Mouse (Mus musculus): ENCODE results near the gene Olfr763. TPM values are rescaled to one million over a fixed set of nuclear protein-coding genes. Genes with fewer than 3 reads are reported as not detected.
"Not testable (repeated sequence)": the region's sequence is repeated elsewhere in the genome, so short reads cannot be mapped to it uniquely, and the experiment has no call there.

The Olfr763 gene
- total and polyA plus RNA-seq, 3 experiments: not detected

- Histone ChIP-seq H3K9me3 (replicated peaks) (no peaks in the 10 kb centered on the region), H3K27me3 (ENCODE audit: insufficient read depth, low read length) (no peaks in the 10 kb centered on the region), H3K4me3 (ENCODE audit: low read depth, low read length) (no peak overlapping the region), H3K36me3 (replicated peaks) (no peaks in the 10 kb centered on the region), H3K4me1 (ENCODE audit: insufficient read depth, low read depth, low read length) (no peaks in the 10 kb centered on the region)
- peak; percentile 19 for DNase-seq (ENCODE audit: low spot score)
- ATAC-seq (ENCODE audit: extremely low read depth, insufficient number of reproducible peaks, low FRiP score, poor library complexity, severe bottlenecking): peak; percentile 40; the same call in 1 of the 2 replicates
- TF ChIP-seq GATA2 (IDR thresholded peaks at IDR 0.05; ENCODE audit: borderline replicate concordance, low read depth, low read length) (no peak), CTCF (IDR thresholded peaks at IDR 0.05; ENCODE audit: low read depth, low read length) (peak; percentile 70), GATA1 (IDR thresholded peaks at IDR 0.05; ENCODE audit: borderline replicate concordance, low read length) (no peak), TAL1 (conservative IDR thresholded peaks at IDR 0.05; ENCODE audit: low read depth, low read length) (no peak), POLR2AphosphoS5 (IDR thresholded peaks at IDR 0.05; ENCODE audit: insufficient replicate concordance, low read depth, low read length) (no peak)
Observed at GRCm38 (mm10) chr10:129026018-129026662, 15.5 kb downstream of the Olfr763 start.

GRCm38 (mm10) chr10:129028343-129028742 is 17.8 kb downstream of the Olfr763 start:
- H3K9me3 ChIP-seq (replicated peaks): no peaks in the 10 kb centered on the region
- TF ChIP-seq POLR2AphosphoS5 (IDR thresholded peaks at IDR 0.05; ENCODE audit: insufficient replicate concordance, low read depth, low read length): no peak
- no peak for TF ChIP-seq GATA2 (IDR thresholded peaks at IDR 0.05; ENCODE audit: borderline replicate concordance, low read depth, low read length)
- no peak for TF ChIP-seq GATA1 (IDR thresholded peaks at IDR 0.05; ENCODE audit: borderline replicate concordance, low read length)
- no peak for TF ChIP-seq TAL1 (conservative IDR thresholded peaks at IDR 0.05; ENCODE audit: low read depth, low read length)
- no peak for TF ChIP-seq CTCF (IDR thresholded peaks at IDR 0.05; ENCODE audit: low read depth, low read length)
- H3K4me1 ChIP-seq (ENCODE audit: insufficient read depth, low read depth, low read length): no peaks in the 10 kb centered on the region
- no peaks in the 10 kb centered on the region for H3K27me3 ChIP-seq (ENCODE audit: insufficient read depth, low read length)
- H3K36me3 ChIP-seq (replicated peaks): no peaks in the 10 kb centered on the region
- H3K4me3 ChIP-seq (ENCODE audit: low read depth, low read length): no peak overlapping the region
- ATAC-seq (ENCODE audit: extremely low read depth, insufficient number of reproducible peaks, low FRiP score, poor library complexity, severe bottlenecking): no peak
- no peak for DNase-seq (ENCODE audit: low spot score)

GRCm38 (mm10) chr10:129039796-129040195 is 29.2 kb downstream of the Olfr763 start, which contains the start of gene Olfr764-ps1:
TSS of gene Olfr764-ps1 (minus strand) at chr10:129039896.
- Histone ChIP-seq H3K4me1 (ENCODE audit: insufficient read depth, low read depth, low read length) (no peaks in the 10 kb centered on the region), H3K9me3 (replicated peaks) (no peaks in the 10 kb centered on the region), H3K4me3 (ENCODE audit: low read depth, low read length) (no peak within 1 kb of the TSS), H3K36me3 (replicated peaks) (no peaks in the 10 kb centered on the region), H3K27me3 (ENCODE audit: insufficient read depth, low read length) (no peaks in the 10 kb centered on the region)
- ATAC-seq (ENCODE audit: extremely low read depth, insufficient number of reproducible peaks, low FRiP score, poor library complexity, severe bottlenecking): no peak
- no peak for DNase-seq (ENCODE audit: low spot score)
- TF ChIP-seq POLR2AphosphoS5 (IDR thresholded peaks at IDR 0.05; ENCODE audit: insufficient replicate concordance, low read depth, low read length) (no peak), TAL1 (conservative IDR thresholded peaks at IDR 0.05; ENCODE audit: low read depth, low read length) (no peak), GATA1 (IDR thresholded peaks at IDR 0.05; ENCODE audit: borderline replicate concordance, low read length) (no peak), GATA2 (IDR thresholded peaks at IDR 0.05; ENCODE audit: borderline replicate concordance, low read depth, low read length) (no peak), CTCF (IDR thresholded peaks at IDR 0.05; ENCODE audit: low read depth, low read length) (no peak)

- H3K9me3 ChIP-seq (replicated peaks); ATAC-seq (ENCODE audit: extremely low read depth, insufficient number of reproducible peaks, low FRiP score, poor library complexity, severe bottlenecking); DNase-seq (ENCODE audit: low spot score); H3K36me3 ChIP-seq (replicated peaks); H3K27me3 ChIP-seq (ENCODE audit: insufficient read depth, low read length); H3K4me1 ChIP-seq (ENCODE audit: insufficient read depth, low read depth, low read length); H3K4me3 ChIP-seq (ENCODE audit: low read depth, low read length): not testable (repeated sequence)
Observed at GRCm38 (mm10) chr10:129049898-129050297, 39.3 kb downstream of the Olfr763 start, which contains the start of gene Olfr765. TSS of gene Olfr765 (minus strand) at chr10:129049998.

Other genes starting within 250 kb of the Olfr763 start
Only the 20 nearest of the 25 such genes appear.
- gene Tmem198b, start 206.4 kb upstream of the Olfr763 start, total RNA-seq (2014; fragmentation: Nextera tagmentation): 8.4 and 10.1 TPM in 2 replicates
- 4.1 and 4.9 TPM in 2 replicates for gene Tmem198b, start 206.4 kb upstream of the Olfr763 start, total RNA-seq (2017)
- gene Tmem198b, start 206.4 kb upstream of the Olfr763 start, polyA plus RNA-seq (2012): 1.5 and 2.2 TPM in 2 replicates
- 144 and 197 TPM in 2 replicates for gene Sarnp, start 193.5 kb upstream of the Olfr763 start, total RNA-seq (2014; fragmentation: Nextera tagmentation)
- 154 and 165 TPM in 2 replicates for gene Sarnp, start 193.5 kb upstream of the Olfr763 start, total RNA-seq (2017)
- gene Sarnp, start 193.5 kb upstream of the Olfr763 start, polyA plus RNA-seq (2012): 16.5 and 19.9 TPM in 2 replicates
- gene Ormdl2, start 189.1 kb upstream of the Olfr763 start, total RNA-seq (2014; fragmentation: Nextera tagmentation): 29.3 and 31.9 TPM in 2 replicates
- gene Ormdl2, start 189.1 kb upstream of the Olfr763 start, total RNA-seq (2017): 132 and 152 TPM in 2 replicates
- 18.0 and 21.9 TPM in 2 replicates for gene Ormdl2, start 189.1 kb upstream of the Olfr763 start, polyA plus RNA-seq (2012)
- gene Gdf11, start 119.1 kb upstream of the Olfr763 start, total RNA-seq (2014; fragmentation: Nextera tagmentation): not detected in 2 replicates
- gene Gdf11, start 119.1 kb upstream of the Olfr763 start, total RNA-seq (2017): under 0.01 TPM in 1 of 2 replicates, not detected in the other
- 0.02 TPM in 2 replicates for gene Gdf11, start 119.1 kb upstream of the Olfr763 start, polyA plus RNA-seq (2012)
- 1.7 and 3.4 TPM in 2 replicates for gene Cd63, start 109.8 kb upstream of the Olfr763 start, total RNA-seq (2014; fragmentation: Nextera tagmentation)
- gene Cd63, start 109.8 kb upstream of the Olfr763 start, total RNA-seq (2017): 0.22 TPM in 1 of 2 replicates, not detected in the other
- gene Cd63, start 109.8 kb upstream of the Olfr763 start, polyA plus RNA-seq (2012): 0.04 and 0.09 TPM in 2 replicates
- 7.1 and 27.4 TPM in 2 replicates for gene Rdh5, start 87.9 kb upstream of the Olfr763 start, total RNA-seq (2014; fragmentation: Nextera tagmentation)
- 2.6 and 4.4 TPM in 2 replicates for gene Rdh5, start 87.9 kb upstream of the Olfr763 start, total RNA-seq (2017)
- gene Rdh5, start 87.9 kb upstream of the Olfr763 start, polyA plus RNA-seq (2012): 0.94 and 1.2 TPM in 2 replicates
- 46.7 and 50.3 TPM in 2 replicates for gene Bloc1s1, start 86.8 kb upstream of the Olfr763 start, total RNA-seq (2014; fragmentation: Nextera tagmentation)
- gene Bloc1s1, start 86.8 kb upstream of the Olfr763 start, total RNA-seq (2017): 116 and 119 TPM in 2 replicates
- gene Bloc1s1, start 86.8 kb upstream of the Olfr763 start, polyA plus RNA-seq (2012): 121 and 157 TPM in 2 replicates
- not detected in 2 replicates for gene Itga7, start 77.0 kb upstream of the Olfr763 start, total RNA-seq (2014; fragmentation: Nextera tagmentation)
- gene Itga7, start 77.0 kb upstream of the Olfr763 start, total RNA-seq (2017): 0.33 and 0.46 TPM in 2 replicates
- 0.02 and 0.10 TPM in 2 replicates for gene Itga7, start 77.0 kb upstream of the Olfr763 start, polyA plus RNA-seq (2012)
- not detected in 2 replicates for gene Mettl7b, start 49.8 kb upstream of the Olfr763 start, total RNA-seq (2014; fragmentation: Nextera tagmentation)
- gene Mettl7b, start 49.8 kb upstream of the Olfr763 start, total RNA-seq (2017): not detected in 2 replicates
- not detected in 2 replicates for gene Mettl7b, start 49.8 kb upstream of the Olfr763 start, polyA plus RNA-seq (2012)
- not detected in 2 replicates for gene Olfr9, start 21.4 kb upstream of the Olfr763 start, total RNA-seq (2014; fragmentation: Nextera tagmentation)
- 0.11 TPM in 1 of 2 replicates, not detected in the other for gene Olfr9, start 21.4 kb upstream of the Olfr763 start, total RNA-seq (2017)
- gene Olfr9, start 21.4 kb upstream of the Olfr763 start, polyA plus RNA-seq (2012): not detected in 2 replicates
- not detected in 2 replicates for gene Olfr764-ps1, start 29.1 kb downstream of the Olfr763 start, total RNA-seq (2014; fragmentation: Nextera tagmentation)
- gene Olfr764-ps1, start 29.1 kb downstream of the Olfr763 start, total RNA-seq (2017): 0.06 and 0.11 TPM in 2 replicates
- gene Olfr764-ps1, start 29.1 kb downstream of the Olfr763 start, polyA plus RNA-seq (2012): not detected in 2 replicates
- gene Olfr765, start 39.2 kb downstream of the Olfr763 start, total RNA-seq (2014; fragmentation: Nextera tagmentation): not detected in 2 replicates
- gene Olfr765, start 39.2 kb downstream of the Olfr763 start, total RNA-seq (2017): 0.05 TPM in 1 of 2 replicates, not detected in the other
- gene Olfr765, start 39.2 kb downstream of the Olfr763 start, polyA plus RNA-seq (2012): not detected in 2 replicates
- not detected in 2 replicates for gene Olfr766-ps1, start 58.2 kb downstream of the Olfr763 start, total RNA-seq (2014; fragmentation: Nextera tagmentation)
- 0.38 TPM in 1 of 2 replicates, not detected in the other for gene Olfr766-ps1, start 58.2 kb downstream of the Olfr763 start, total RNA-seq (2017)
- gene Olfr766-ps1, start 58.2 kb downstream of the Olfr763 start, polyA plus RNA-seq (2012): not detected in 2 replicates
- not detected in 2 replicates for gene Olfr767, start 72.1 kb downstream of the Olfr763 start, total RNA-seq (2014; fragmentation: Nextera tagmentation)
- gene Olfr767, start 72.1 kb downstream of the Olfr763 start, total RNA-seq (2017): 0.05 TPM in 1 of 2 replicates, not detected in the other
- gene Olfr767, start 72.1 kb downstream of the Olfr763 start, polyA plus RNA-seq (2012): not detected in 2 replicates
- not detected in 2 replicates for gene Olfr768, start 88.6 kb downstream of the Olfr763 start, total RNA-seq (2014; fragmentation: Nextera tagmentation)
- 0.05 and 0.12 TPM in 2 replicates for gene Olfr768, start 88.6 kb downstream of the Olfr763 start, total RNA-seq (2017)
- not detected in 2 replicates for gene Olfr768, start 88.6 kb downstream of the Olfr763 start, polyA plus RNA-seq (2012)
- gene Olfr769, start 107.1 kb downstream of the Olfr763 start, total RNA-seq (2014; fragmentation: Nextera tagmentation): not detected in 2 replicates
- gene Olfr769, start 107.1 kb downstream of the Olfr763 start, total RNA-seq (2017): 0.06 TPM in 1 of 2 replicates, not detected in the other
- gene Olfr769, start 107.1 kb downstream of the Olfr763 start, polyA plus RNA-seq (2012): not detected in 2 replicates
- gene Olfr770, start 128.2 kb downstream of the Olfr763 start, total RNA-seq (2014; fragmentation: Nextera tagmentation): not detected in 2 replicates
- 0.17 TPM in 1 of 2 replicates, not detected in the other for gene Olfr770, start 128.2 kb downstream of the Olfr763 start, total RNA-seq (2017)
- gene Olfr770, start 128.2 kb downstream of the Olfr763 start, polyA plus RNA-seq (2012): not detected in 2 replicates
- gene Olfr771, start 154.0 kb downstream of the Olfr763 start, total RNA-seq (2014; fragmentation: Nextera tagmentation): not detected in 2 replicates
- gene Olfr771, start 154.0 kb downstream of the Olfr763 start, total RNA-seq (2017): 0.11 and 0.29 TPM in 2 replicates
- gene Olfr771, start 154.0 kb downstream of the Olfr763 start, polyA plus RNA-seq (2012): not detected in 2 replicates
- not detected in 2 replicates for gene Olfr772, start 167.1 kb downstream of the Olfr763 start, total RNA-seq (2014; fragmentation: Nextera tagmentation)
- 0.12 and 0.38 TPM in 2 replicates for gene Olfr772, start 167.1 kb downstream of the Olfr763 start, total RNA-seq (2017)
- not detected in 2 replicates for gene Olfr772, start 167.1 kb downstream of the Olfr763 start, polyA plus RNA-seq (2012)
- not detected in 2 replicates for gene Olfr773, start 176.6 kb downstream of the Olfr763 start, total RNA-seq (2014; fragmentation: Nextera tagmentation)
- not detected in 2 replicates for gene Olfr773, start 176.6 kb downstream of the Olfr763 start, total RNA-seq (2017)
- not detected in 2 replicates for gene Olfr773, start 176.6 kb downstream of the Olfr763 start, polyA plus RNA-seq (2012)